Comparison of ENCODE assay signal across 10 mouse cellular contexts in the genomic region with DNA sequence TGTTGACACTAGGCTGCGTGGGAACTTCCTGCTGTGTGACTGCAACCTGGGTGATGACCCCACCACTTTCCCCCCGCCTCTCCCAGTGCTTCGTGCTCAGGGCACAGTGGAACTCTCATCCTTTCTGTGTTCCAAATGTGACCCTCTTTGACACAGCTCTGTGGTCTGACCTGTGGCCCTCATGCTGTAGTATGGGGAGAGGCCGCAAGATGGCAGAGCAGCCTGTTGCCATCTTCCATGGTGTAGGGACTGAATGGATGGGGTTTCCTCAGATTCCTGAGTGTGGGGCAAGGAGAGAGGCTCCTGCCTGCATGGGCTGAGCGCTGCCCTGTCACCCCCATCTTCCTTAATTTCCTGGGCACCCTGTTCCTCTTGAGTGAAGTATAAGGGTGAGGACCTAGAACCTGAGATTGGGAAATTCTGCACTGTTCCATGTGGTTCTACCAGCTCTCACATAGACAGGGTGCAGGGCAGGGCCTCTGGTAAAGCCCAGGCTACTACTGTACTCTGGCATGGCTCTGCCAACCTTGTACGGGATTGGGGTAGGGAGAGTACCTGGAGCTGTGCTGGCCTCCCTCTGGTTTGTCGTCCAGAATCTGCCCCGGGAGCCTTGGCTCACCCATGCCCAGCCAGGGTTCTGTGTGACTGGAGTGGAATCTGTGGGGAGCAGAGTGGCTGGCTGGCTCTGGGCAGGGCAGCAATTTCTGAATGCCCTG. TPM values are rescaled to one million over a fixed set of nuclear protein-coding genes. Genes with fewer than 3 reads are reported as not detected.
A peak's percentile ranks its signal among the peaks of the same experiment; 100 is the strongest.
DNase-seq lines count a peak whose midpoint lies in the region; ATAC-seq and TF ChIP-seq lines count a peak whose summit lies in the region.
"Had no signal": no experiment of that assay in that cellular context is flagged by ENCODE, and none has a peak within 500 bp of the region (broad histone marks: within the 10 kb centered on the region; RNA-seq: fewer than 3 reads in every experiment).

No protein-coding gene starts in this region.

- peak; percentile 27 for TF ChIP-seq CTCF in heart, postnatal 0 days (IDR thresholded peaks at IDR 0.05; ENCODE audit: low read depth)
- peak; percentile 54 for TF ChIP-seq CTCF in kidney, postnatal 0 days (IDR thresholded peaks at IDR 0.05; ENCODE audit: low read depth)

- peaks cover 14% of the 10 kb centered on the region; the same call in 1 of the 2 replicates for H3K27me3 ChIP-seq in heart, postnatal 0 days (ENCODE audit: control insufficient read depth, insufficient read depth, low read length)
- no peaks in the 10 kb centered on the region for H3K27me3 ChIP-seq in kidney, postnatal 0 days (ENCODE audit: insufficient read depth, low read length)

- H3K9me3 ChIP-seq in heart, postnatal 0 days (replicated peaks; ENCODE audit: control insufficient read depth, low read length), result no peaks in the 10 kb centered on the region
- H3K9me3 ChIP-seq in kidney, postnatal 0 days (replicated peaks; ENCODE audit: low read length), result no peaks in the 10 kb centered on the region
- H3K9me3 ChIP-seq: megakaryocyte, embryonic 14.5 days had no signal

- no peak for TF ChIP-seq EP300 in heart, postnatal 0 days (IDR thresholded peaks at IDR 0.05; ENCODE audit: low read depth)

- no peak overlapping the region for H3K4me2 ChIP-seq in heart, postnatal 0 days (ENCODE audit: low read depth, low read length)
- 0 out of 2 replicates have a peak overlapping the region, but pooled peaks have one; percentile 14 for H3K4me2 ChIP-seq in kidney, postnatal 0 days (ENCODE audit: low read length)

- no peak for ATAC-seq in heart, postnatal 0 days (ENCODE audit: insufficient read depth, low read depth)
- ATAC-seq in kidney, postnatal 0 days (replicated peaks; ENCODE audit: low FRiP score, low read depth), result no peak; the same call in 1 of the 2 replicates
- ATAC-seq in granulocyte monocyte progenitor cell, adult 5-6 weeks (replicated peaks; ENCODE audit: poor library complexity, severe bottlenecking), result no peak

- H3K27ac ChIP-seq in heart, postnatal 0 days (ENCODE audit: low read depth), result no peak overlapping the region
- H3K27ac ChIP-seq in kidney, postnatal 0 days, result 0 out of 2 replicates have a peak overlapping the region, but pooled peaks have one; percentile 19

- H3K9ac ChIP-seq in heart, postnatal 0 days (replicated peaks; ENCODE audit: low read depth, low read length), result no peak overlapping the region
- H3K9ac ChIP-seq in kidney, postnatal 0 days (ENCODE audit: low read depth, low read length), result no peak overlapping the region

- no peak overlapping the region for H3K4me3 ChIP-seq in heart, postnatal 0 days (ENCODE audit: low read depth, low read length)
- H3K4me3 ChIP-seq in kidney, postnatal 0 days (replicated peaks; ENCODE audit: low read depth, low read length), result no peak overlapping the region
- H3K4me3 ChIP-seq: megakaryocyte, embryonic 14.5 days had no signal

- WGBS in heart, postnatal 0 days, result 74% methylated on average over 8 of the region's 8 CpGs
- 62% methylated on average over 8 of the region's 8 CpGs for WGBS in kidney, postnatal 0 days

- DNase-seq in heart, postnatal 0 days (ENCODE audit: low spot score), result no peak
- no peak for DNase-seq in heart, postnatal 4 days
- peak; percentile 31 for DNase-seq in retina, embryonic 14.5 days (ENCODE audit: low spot score)
- no peak for DNase-seq in retina, postnatal 1 day
- DNase-seq in kidney, postnatal 0 days (ENCODE audit: low spot score), result peak; percentile 37
- no peak for DNase-seq in layer of hippocampus, postnatal 10 days (ENCODE audit: low spot score in 2 of 2)
- DNase-seq: right cerebral cortex, adult 18-20 months; thymus, postnatal 25 days had no signal

- H3K36me3 ChIP-seq in heart, postnatal 0 days (replicated peaks; ENCODE audit: control insufficient read depth, insufficient read depth, low read length), result peaks cover 27% of the 10 kb centered on the region
- H3K36me3 ChIP-seq in kidney, postnatal 0 days (ENCODE audit: insufficient read depth, low read length), result 0 out of 2 replicates have a peak, but pooled peaks cover 10% of the 10 kb centered on the region

- H3K4me1 ChIP-seq in heart, postnatal 0 days (ENCODE audit: control insufficient read depth, insufficient read depth), result no peaks in the 10 kb centered on the region
- peaks cover 7% of the 10 kb centered on the region for H3K4me1 ChIP-seq in kidney, postnatal 0 days (replicated peaks; ENCODE audit: insufficient read depth, low read length)

RNA-seq across cellular contexts. Expression of a gene that starts 11.7 kb away (rescaled TPM):
- 9.1 and 12.0 TPM in 2 replicates for total RNA-seq in heart, postnatal 0 days (2014; rRNA removed; ENCODE audit: low replicate concordance)
- polyA plus RNA-seq in heart, postnatal 0 days (2015; fragmentation: Nextera tagmentation; extraction: Ambion mirVana), result 3.0 and 3.6 TPM in 2 replicates
- 1 to 10 TPM; 4.0 to 5.8 TPM for total RNA-seq in heart, postnatal 4 days (2021)
- polyA plus RNA-seq in kidney, postnatal 0 days (2015; fragmentation: Nextera tagmentation; extraction: Ambion mirVana), result 5.3 and 5.8 TPM in 2 replicates
- total RNA-seq in granulocyte monocyte progenitor cell, adult 5-6 weeks (2014; fragmentation: Nextera tagmentation), result 2.2 and 4.8 TPM in 2 replicates
- total RNA-seq in granulocyte monocyte progenitor cell, adult 5-6 weeks (2017), result 2.4 and 5.7 TPM in 2 replicates
- 10 to 100 TPM; 14.0 to 14.4 TPM for total RNA-seq in layer of hippocampus, postnatal 10 days (2021)

Comparison
In these comparisons a context has a peak if more than half of its experiments do, and no peak if none do; other contexts are left out.
1. DNase-seq: peak in retina, embryonic 14.5 days (single experiment) and kidney, postnatal 0 days (single experiment); none in heart, postnatal 0 days (single experiment), heart, postnatal 4 days (single experiment), retina, postnatal 1 day (single experiment) and layer of hippocampus, postnatal 10 days (0 of 2).